Mouse (Mus musculus): ENCODE data around the gene Inafm2.

Inafm2 gene

GRCm38 (mm10) chr2:118726873-118727272 lies 18.7 kb upstream of the Inafm2 start:
- peak in 1 of 2 experiments; percentile 2 for DNase-seq

DNA sequence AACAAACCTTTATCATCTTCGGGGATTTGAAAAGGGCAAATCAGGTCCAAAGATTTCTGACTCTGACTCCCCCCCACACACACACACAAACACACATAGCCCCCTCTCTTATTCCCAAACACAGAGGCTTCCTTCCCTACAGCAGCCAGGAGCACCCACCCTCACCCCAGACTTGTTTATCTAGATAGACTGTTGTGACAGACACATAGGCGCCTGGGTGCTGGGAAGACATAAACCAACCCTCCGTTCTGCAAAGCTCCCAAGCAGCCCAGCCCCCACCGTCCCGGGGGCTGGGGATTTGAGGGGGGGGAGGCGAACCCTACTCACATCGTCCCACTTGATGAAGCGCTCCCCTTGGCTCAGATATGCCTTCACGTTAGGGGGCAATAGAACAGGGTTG lies 17.6 kb upstream of the Inafm2 start:
- DNase-seq: no peak

DNA sequence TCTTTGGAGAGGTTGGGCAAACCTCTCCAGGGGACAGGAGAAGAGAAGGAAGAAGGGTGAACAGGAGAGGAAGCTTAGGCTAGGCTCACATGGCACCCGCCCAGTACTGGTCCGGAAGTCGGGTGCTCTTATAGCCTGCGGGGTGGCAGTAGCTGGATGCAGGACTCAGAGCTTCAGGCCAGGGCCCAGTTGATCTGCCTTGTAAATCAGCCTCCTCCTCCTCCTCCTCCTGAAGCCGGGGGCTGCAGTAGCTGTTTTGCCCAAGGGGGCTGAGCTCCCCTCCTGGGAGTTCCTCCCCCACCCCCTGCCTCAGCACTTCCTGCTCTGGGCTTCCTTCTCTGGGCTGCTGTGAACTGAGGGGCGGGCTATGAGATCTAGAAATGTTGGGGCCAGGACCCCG lies 17.2 kb upstream of the Inafm2 start, which contains the start of gene Plcb2:
Gene Plcb2 (minus strand): TSS at position 102 of the 400 bp plus-strand sequence.
- peak; percentile 63 to 73 for DNase-seq

DNA sequence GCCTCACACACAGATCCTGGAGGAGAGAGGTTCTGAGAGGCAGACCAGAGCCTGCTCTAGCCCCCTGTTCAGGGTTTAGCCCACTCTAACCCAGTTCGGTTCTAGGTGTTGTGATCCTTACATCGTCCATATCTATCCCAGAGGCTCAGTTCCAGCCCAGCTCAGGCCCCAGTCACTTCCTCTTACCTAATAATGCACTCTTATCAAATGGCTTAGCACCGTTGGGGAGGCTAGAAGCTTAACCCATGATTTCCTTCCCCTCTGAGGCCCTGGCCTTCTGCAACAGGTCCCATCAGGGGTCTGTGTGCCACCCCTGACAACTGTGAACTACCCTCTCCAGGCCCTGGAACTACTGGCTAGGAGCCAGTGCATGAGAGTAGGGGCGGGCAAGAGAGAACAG lies 16.4 kb upstream of the Inafm2 start:
- DNase-seq: no peak

DNA sequence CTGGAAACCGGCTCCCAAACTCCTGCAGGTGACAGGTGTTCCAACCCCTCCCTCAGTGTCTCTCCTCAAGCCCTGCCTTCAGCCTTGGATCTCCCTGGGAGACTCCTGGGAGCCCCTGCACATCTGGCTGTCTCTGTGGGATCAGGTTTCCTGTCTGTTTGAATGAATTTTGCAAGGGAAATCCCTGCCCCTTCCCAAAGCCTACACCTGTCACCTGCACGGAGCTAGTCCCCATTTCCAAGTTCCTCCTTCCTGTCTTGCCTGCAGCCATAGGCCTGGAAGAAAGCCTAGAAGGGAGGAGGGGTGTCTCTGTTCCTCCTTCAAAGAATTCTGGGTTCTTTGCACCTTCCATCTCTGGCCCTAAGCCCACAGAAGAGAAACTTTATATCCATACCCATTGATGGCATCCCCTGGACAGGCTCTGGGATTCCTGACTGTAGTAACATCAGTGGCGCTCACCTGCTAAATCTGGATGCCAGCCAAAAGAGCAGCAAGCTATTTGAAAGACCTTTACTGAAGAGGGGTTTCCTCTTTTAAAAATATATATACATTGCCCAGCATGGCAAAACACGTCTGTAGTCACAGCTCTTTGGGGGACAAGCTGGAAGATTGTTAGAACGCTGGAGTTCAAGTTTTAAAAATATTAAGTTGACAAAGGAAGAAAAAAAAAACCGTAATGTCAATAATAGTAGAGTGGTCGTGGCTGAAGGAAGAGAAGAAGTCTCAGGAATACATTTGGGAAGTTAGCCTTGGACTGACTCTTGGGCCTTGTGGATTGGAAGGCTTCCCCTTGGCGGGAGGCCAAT lies 15.5 kb upstream of the Inafm2 start:
- no peak for DNase-seq

DNA sequence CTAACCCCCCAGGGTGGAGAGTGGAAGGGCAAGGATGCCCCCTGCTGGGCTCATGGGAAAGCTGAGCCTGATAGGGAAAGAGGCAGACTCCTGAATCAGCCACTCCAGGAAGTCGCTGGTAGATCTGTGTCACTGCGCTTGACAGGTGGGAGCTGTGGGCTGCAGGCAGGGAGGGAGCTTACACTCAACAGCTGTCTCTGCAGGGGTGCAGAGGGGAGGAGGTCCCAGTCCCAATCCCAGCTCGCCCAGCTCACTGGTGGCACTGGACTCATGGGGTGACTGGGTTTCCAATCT lies 15.0 kb upstream of the Inafm2 start:
- DNase-seq: peak; percentile 57 to 75

GRCm38 (mm10) chr2:118731981-118732380 lies 13.6 kb upstream of the Inafm2 start:
- no peak for DNase-seq

DNA sequence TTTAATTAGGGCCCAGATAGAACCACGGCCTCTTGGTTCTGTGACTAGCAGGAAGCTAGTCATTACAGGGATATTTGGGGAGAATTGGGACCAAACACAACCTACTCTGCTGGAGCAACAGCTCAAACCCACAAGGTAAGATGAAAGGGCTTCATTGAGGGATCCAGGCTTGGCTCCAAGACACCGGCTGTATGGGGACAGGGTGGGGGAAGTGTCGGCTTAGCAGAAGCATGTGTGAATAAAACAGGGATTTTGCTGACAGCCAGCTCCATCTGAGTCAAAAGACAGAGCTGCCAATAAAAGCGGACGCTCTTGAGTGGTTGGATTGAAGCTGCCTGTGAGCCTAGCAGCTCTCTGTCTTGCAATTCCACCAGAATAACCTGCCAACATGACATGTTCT lies 12.2 kb upstream of the Inafm2 start:
- DNase-seq: no peak

GRCm38 (mm10) chr2:118740341-118740740 lies 5.2 kb upstream of the Inafm2 start:
- DNase-seq: no peak

GRCm38 (mm10) chr2:118741183-118741582 lies 4.4 kb upstream of the Inafm2 start:
- no peak for DNase-seq

DNA sequence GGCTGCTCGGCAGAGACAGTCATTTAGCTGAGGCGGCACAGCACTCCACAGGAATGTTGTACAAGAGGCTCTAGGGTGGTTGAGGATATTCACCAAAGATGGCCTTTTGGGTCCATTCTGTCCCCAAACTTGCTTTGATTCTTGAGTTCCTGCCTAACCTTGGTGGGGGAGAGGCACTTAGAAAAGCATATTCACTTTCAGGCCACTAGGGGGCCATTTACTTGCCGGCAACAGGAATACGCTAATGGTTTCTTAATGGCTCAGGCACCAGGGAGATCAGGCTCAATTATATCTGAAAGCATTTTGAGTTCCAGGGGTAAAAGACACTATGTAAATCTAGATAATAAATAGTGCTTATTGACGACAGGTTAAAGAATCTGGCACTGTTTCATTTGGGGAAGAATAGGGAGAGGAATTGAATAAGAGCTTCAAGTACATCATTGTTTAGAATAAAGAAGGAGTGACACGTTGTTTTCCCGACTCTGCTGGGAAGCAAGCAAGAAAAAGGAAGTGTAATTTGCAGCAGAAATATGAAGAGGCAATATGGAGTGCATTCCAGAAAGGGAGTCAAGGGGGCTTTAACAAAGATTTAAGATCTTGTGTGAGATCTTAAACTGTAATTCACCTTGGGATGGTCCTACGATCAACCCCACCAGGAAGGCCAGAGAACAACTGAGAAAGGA lies 2.2 kb upstream of the Inafm2 start:
- DNase-seq: no peak

- no peak for DNase-seq
Observed at GRCm38 (mm10) chr2:118744621-118745020, 937 bp upstream of the Inafm2 start.

- peak; percentile 27 to 48 for DNase-seq
Observed at GRCm38 (mm10) chr2:118745915-118746901, 650 bp downstream of the Inafm2 start.

DNA sequence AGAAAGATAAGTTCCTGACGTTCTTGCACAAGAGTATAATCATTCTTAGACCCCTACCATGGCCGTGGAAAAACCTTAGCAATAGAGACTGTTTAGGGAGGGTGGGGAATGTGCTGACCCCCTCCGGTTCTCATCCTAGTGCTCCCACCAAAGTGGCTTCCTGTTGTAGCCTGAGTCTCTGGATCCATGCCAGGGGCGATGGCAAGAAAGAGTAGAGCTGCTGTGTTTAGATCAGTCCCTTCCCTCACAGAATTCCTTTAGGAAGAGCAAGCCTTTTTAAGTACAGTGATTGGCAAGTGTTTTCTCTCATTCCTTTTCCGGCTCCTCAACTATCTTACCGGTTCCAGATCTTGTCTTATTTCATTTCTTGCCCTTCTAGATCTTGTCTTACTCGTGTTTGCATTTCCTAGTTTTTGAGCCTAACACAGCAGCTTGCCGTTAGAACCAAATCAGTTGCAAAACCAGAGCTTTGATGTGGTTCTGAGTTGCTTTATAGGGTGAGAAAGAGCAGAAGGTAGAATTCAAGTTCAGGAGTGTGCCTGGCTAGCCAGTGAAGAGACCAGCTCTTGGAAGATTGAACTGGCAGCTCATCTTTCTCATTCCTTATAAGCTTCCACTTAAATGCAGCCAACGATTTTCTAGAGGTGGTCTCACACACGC lies 1.9 kb downstream of the Inafm2 start:
- DNase-seq: no peak

DNA sequence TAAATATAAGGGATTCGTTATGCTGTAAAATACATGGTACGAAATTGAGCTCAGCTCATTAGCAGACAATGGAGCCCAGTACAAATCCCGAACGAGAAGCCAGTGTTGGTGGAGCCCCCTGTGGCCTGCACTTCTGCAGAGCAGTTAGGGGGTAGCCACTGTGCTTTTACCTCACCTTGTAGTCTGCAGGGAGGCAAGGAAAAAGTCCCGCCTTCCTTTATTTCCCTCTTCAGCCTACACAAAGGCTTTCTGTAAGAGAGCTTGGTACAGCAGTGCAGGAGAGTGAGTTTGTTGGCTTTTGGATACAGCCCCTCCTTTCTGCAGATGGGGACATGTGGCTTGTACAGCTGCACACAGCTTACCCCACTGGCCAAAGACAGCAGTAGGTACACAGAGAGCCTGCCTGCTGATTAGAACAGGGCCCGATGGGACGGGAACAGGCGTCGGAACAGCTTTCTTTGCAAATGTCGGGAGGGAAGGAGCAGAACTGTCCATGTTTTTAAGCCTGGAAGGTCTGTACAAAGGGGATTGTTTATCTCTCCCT lies 3.9 kb downstream of the Inafm2 start:
- DNase-seq: no peak

DNA sequence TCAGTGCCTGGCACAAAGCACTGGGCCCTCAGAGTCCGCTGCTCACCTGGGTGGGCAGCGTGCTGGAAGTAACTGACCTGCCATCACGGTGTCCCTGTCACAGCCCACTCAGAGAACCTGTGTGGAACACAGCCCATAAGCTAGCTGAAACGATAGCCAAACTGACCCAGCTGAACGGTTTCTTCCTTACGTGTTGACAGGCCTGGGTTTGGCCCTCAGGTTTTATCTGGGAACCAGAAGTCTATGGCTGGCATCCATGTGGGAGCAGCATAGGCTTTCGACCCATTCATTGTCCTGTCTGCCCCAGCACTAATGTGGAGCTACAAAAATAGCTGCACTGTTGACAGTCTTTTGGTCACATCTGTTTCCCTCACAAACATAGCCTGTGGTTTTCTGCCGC lies 4.9 kb downstream of the Inafm2 start:
- no peak for DNase-seq

DNA sequence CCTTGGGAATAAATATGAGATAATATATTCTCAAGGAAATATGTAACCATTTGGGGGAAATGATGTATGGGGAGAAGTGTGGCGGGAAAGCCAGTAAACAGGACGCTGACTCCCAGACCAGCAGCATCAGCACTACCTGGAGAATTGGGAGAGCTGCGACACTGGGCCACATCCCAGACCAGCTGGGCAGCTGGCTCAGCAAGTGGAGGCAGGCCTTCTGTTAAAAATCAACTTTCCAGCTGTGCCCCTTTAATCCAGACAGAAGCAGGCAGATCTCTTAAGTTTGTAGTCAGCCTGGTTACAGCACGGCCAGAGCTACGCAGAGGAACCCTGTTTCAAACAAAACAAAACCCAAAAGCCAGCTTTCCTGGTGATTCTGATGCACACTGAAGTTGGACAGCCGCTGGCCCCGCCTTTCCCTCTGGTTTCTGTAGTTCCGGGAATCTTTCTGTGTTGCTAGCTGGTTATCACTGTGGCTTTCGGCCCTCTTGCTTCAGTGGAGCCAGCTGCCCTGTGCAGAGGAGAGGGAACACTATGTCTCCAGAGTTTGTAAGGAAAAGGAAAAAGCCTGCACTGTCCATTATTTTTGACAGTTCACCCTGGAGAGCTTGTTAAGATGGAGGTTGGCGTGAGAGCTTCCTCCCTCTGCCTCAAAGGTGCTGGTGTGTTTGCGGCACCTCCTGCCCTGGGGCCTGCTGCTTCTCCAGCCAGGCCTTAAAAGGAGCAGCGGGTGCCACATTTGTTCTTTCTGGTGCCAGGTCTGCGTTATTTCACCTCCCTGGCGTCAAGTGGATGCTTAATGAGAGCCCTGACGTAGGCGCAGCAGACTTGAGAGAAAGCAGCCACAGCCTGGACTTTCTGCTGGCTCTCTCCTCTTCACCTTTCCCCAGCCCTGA lies 6.6 kb downstream of the Inafm2 start:
- DNase-seq: no peak

DNA sequence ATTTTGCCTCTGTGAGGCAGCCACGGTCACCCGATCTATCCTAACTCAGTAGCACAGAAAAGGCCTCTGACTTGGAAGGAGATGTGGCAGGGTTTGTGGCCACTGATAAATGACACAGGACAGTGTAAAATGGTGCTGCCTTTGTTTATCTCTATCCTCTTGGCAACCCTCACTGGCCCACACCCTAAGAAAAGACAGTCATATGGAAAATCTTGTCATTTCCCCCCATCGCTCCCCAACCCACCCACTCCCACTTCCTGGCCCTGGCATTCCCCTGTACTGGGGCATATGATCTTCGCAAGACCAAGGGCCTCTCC lies 7.2 kb downstream of the Inafm2 start:
- no peak for DNase-seq

DNA sequence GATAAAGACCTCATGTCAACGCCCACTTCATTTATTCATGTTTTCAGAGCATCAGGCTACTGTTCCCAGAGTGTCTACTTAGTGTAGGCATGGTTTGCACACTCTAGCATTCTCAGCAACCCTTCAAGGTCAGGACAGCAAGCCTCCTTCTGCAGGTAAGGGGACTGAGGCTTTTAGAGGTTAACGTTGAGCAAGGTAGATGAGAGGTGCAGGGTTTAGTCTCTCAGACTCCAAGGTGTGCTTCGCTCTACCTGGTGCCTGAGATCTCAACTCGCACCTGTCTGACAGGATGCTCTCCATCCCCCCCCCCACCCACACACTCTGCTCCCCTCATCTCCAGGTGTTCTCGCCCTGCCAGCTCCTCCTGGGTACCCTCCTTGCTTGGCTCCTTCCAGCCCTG lies 8.6 kb downstream of the Inafm2 start:
- DNase-seq: no peak

DNA sequence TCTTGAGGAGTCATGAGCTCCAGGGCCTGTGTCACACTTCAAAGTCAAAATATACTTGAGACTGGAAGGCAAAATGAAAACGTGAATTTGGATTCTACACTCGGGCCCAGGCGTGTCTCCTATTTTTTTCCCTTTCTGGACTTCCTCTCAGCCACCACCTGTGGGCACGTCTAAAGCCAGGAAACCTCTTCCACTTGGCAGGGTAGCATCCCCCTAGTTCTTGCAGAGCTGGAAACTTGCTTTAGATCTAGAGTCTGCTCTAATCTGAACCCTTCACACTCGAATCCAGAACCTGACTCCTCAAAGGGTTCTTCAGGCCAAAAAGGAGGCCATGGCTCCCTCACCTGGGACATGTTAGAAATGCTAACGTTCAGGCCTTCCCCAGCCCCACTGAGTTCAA lies 9.8 kb downstream of the Inafm2 start:
- DNase-seq: no peak

DNA sequence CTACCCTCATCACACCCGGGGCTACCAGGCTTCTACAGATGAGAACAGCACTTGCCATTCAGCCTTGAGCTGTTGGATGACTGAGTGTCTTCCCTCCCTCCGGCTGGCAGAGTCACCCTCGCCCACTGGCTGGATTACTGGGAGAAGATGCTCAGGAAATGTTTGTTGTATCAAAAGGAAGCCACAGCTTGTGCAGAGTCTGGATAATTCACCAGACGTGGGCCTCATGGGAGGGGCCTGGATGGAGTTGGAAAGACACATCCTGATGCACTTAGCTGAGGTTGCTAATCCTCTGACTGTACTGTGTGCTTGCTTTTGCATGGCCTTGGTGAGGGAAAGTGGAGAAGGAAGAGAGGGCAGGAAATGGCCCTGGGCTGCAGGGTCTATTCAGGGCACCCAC lies 10.5 kb downstream of the Inafm2 start:
- DNase-seq: no peak

GRCm38 (mm10) chr2:118759828-118760227 lies 14.3 kb downstream of the Inafm2 start:
- DNase-seq: peak; percentile 62 to 78

Measured in spleen, adult 18-20 months (tissue).